8 mouse cellular contexts compared by ENCODE assay signal in the genomic region with DNA sequence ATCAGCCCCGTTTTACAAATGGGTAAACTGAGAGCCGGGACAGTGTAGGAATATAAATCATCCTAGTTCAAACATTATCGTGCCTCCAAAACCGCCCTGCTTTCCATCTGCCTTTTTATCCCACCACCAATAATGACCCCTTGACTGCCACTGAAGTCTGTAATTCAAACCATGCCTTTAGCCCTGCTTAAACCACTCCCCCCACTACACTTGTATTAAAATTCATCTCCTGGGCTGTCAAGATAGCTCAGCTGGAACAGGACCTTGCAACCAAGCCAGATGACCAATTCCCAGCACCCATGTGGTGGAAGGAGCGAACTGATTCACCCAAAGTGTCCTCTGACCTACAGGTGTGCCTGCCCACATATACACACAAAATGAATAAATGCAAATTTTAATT. TPM values are rescaled to one million over a fixed set of nuclear protein-coding genes. Genes with fewer than 3 reads are reported as not detected.
DNase-seq lines count a peak whose midpoint lies in the region; ATAC-seq and TF ChIP-seq lines count a peak whose summit lies in the region.

No protein-coding gene starts in this region.

- DNase-seq in heart, adult 11 months = no peak
- no peak for DNase-seq in G1E (ENCODE audit: low spot score)
- DNase-seq in hindbrain, embryonic 11.5 days (ENCODE audit: low spot score) = no peak
- DNase-seq in left cerebral cortex, postnatal 4 days = no peak
- no peak for DNase-seq in adrenal gland, postnatal 36 days
- no peak for DNase-seq in left cerebral cortex, postnatal 36 days (ENCODE audit: low spot score in 2 of 2)

- no peaks in the 10 kb centered on the region for H3K27me3 ChIP-seq in heart, embryonic 11.5 days (ENCODE audit: control insufficient read depth, insufficient read depth, low read length)
- H3K27me3 ChIP-seq in G1E (ENCODE audit: insufficient read depth, low read length) = 0 out of 2 replicates have a peak, but pooled peaks cover 6% of the 10 kb centered on the region
- H3K27me3 ChIP-seq in hindbrain, embryonic 11.5 days (ENCODE audit: control insufficient read depth, insufficient read depth, low read length) = no peaks in the 10 kb centered on the region

- no peaks in the 10 kb centered on the region for H3K36me3 ChIP-seq in heart, embryonic 11.5 days (ENCODE audit: control insufficient read depth, insufficient read depth, low read length)
- peaks cover 15% of the 10 kb centered on the region for H3K36me3 ChIP-seq in G1E (replicated peaks)
- H3K36me3 ChIP-seq in hindbrain, embryonic 11.5 days (ENCODE audit: control insufficient read depth, insufficient read depth, low read length) = no peaks in the 10 kb centered on the region

- ATAC-seq in heart, embryonic 11.5 days (replicated peaks; ENCODE audit: insufficient number of reproducible peaks, low FRiP score, low TSS enrichment) = 0 out of 2 replicates have a peak, but pooled peaks have one; percentile 7
- no peak for ATAC-seq in G1E (ENCODE audit: extremely low read depth, insufficient number of reproducible peaks, low FRiP score, poor library complexity, severe bottlenecking)
- ATAC-seq in hindbrain, embryonic 11.5 days (ENCODE audit: low FRiP score) = peak; percentile 69
- ATAC-seq in megakaryocyte-erythroid progenitor cell, adult 5-6 weeks (replicated peaks; ENCODE audit: low FRiP score, low TSS enrichment, poor library complexity, severe bottlenecking) = peak; percentile 5; the same call in 1 of the 2 replicates

- no peak overlapping the region for H3K9ac ChIP-seq in heart, embryonic 11.5 days (ENCODE audit: low read depth, low read length)
- H3K9ac ChIP-seq in hindbrain, embryonic 11.5 days (ENCODE audit: low read depth, low read length) = no peak overlapping the region

- no peak overlapping the region for H3K4me2 ChIP-seq in heart, embryonic 11.5 days
- H3K4me2 ChIP-seq in hindbrain, embryonic 11.5 days (replicated peaks; ENCODE audit: low read depth, low read length) = peak overlapping the region; percentile 91; the same call in 1 of the 2 replicates

- no peak for TF ChIP-seq CTCF in G1E (IDR thresholded peaks at IDR 0.05; ENCODE audit: low read depth, low read length)

- peak overlapping the region; percentile 98 for H3K4me3 ChIP-seq in heart, embryonic 11.5 days (ENCODE audit: low read depth, low read length)
- peak overlapping the region; percentile 94 for H3K4me3 ChIP-seq in G1E (ENCODE audit: low read depth, low read length)
- H3K4me3 ChIP-seq in hindbrain, embryonic 11.5 days (ENCODE audit: low read depth, low read length) = peak overlapping the region; percentile 93

- H3K9me3 ChIP-seq in heart, embryonic 11.5 days (replicated peaks; ENCODE audit: control insufficient read depth, low read length) = no peaks in the 10 kb centered on the region
- no peaks in the 10 kb centered on the region for H3K9me3 ChIP-seq in G1E (replicated peaks)
- no peaks in the 10 kb centered on the region for H3K9me3 ChIP-seq in hindbrain, embryonic 11.5 days (ENCODE audit: control insufficient read depth, low read length)

- WGBS in heart, embryonic 11.5 days (ENCODE audit: insufficient replicate concordance) = 24% methylated on average over 5 of the region's 5 CpGs
- WGBS in hindbrain, embryonic 11.5 days = 23% methylated on average over 5 of the region's 5 CpGs

- no peak overlapping the region for H3K27ac ChIP-seq in heart, embryonic 11.5 days (ENCODE audit: low read depth, low read length)
- H3K27ac ChIP-seq in hindbrain, embryonic 11.5 days (ENCODE audit: low read depth, low read length) = no peak overlapping the region

- intact Hi-C loops in left cerebral cortex, postnatal 4 days (cut with DNase I) = no loop called here
- intact Hi-C loops in left cerebral cortex, postnatal 36 days (cut with DNase I) = no loop called here

- H3K4me1 ChIP-seq in heart, embryonic 11.5 days (ENCODE audit: control insufficient read depth, insufficient read depth, low read length) = peaks cover 13% of the 10 kb centered on the region
- peaks cover 22% of the 10 kb centered on the region for H3K4me1 ChIP-seq in G1E (ENCODE audit: insufficient read depth, low read depth, low read length)
- peaks cover 4% of the 10 kb centered on the region; the same call in 1 of the 2 replicates for H3K4me1 ChIP-seq in hindbrain, embryonic 11.5 days (replicated peaks; ENCODE audit: control insufficient read depth, insufficient read depth, low read length)

RNA-seq across cellular contexts. Expression of a gene that starts 0.4 kb away (rescaled TPM):
- polyA plus RNA-seq in heart, embryonic 11.5 days (2014; fragmentation: Nextera tagmentation; extraction: Ambion mirVana) = 10.5 and 12.0 TPM in 2 replicates
- total RNA-seq in G1E (2014; fragmentation: Nextera tagmentation) = 38.8 and 38.9 TPM in 2 replicates
- 27.6 and 34.7 TPM in 2 replicates for total RNA-seq in G1E (2017)
- 4.5 and 7.7 TPM in 2 replicates for polyA plus RNA-seq in G1E (2012)
- polyA plus RNA-seq in hindbrain, embryonic 11.5 days (2014; fragmentation: Nextera tagmentation; extraction: Ambion mirVana) = 10.6 and 15.2 TPM in 2 replicates
- total RNA-seq in megakaryocyte-erythroid progenitor cell, adult 5-6 weeks (2014; fragmentation: Nextera tagmentation) = 37.1 and 58.5 TPM in 2 replicates
- total RNA-seq in megakaryocyte-erythroid progenitor cell, adult 5-6 weeks (2017) = 35.8 and 59.8 TPM in 2 replicates
- total RNA-seq in left cerebral cortex, postnatal 4 days (2021) = 10 to 100 TPM; 50.3 to 51.0 TPM
- total RNA-seq in adrenal gland, postnatal 36 days (2021) = 10 to 100 TPM; 59.1 to 83.2 TPM
- 10 to 100 TPM; 59.2 to 70.4 TPM for total RNA-seq in left cerebral cortex, postnatal 36 days (2021)

RNA-seq across cellular contexts. Expression of a gene that starts 51.5 kb away (rescaled TPM):
- 2.3 and 3.8 TPM in 2 replicates for polyA plus RNA-seq in heart, embryonic 11.5 days (2014; fragmentation: Nextera tagmentation; extraction: Ambion mirVana)
- total RNA-seq in G1E (2014; fragmentation: Nextera tagmentation) (not detected in 2 replicates), G1E (2017) (not detected in 2 replicates)
- polyA plus RNA-seq in G1E (2012) = not detected in 2 replicates
- polyA plus RNA-seq in hindbrain, embryonic 11.5 days (2014; fragmentation: Nextera tagmentation; extraction: Ambion mirVana) = 1.6 and 1.8 TPM in 2 replicates
- total RNA-seq in megakaryocyte-erythroid progenitor cell, adult 5-6 weeks (2014; fragmentation: Nextera tagmentation) = 2.3 and 4.9 TPM in 2 replicates
- 1.9 and 3.7 TPM in 2 replicates for total RNA-seq in megakaryocyte-erythroid progenitor cell, adult 5-6 weeks (2017)
- total RNA-seq in left cerebral cortex, postnatal 4 days (2021) = 1 to 10 TPM; 2.4 to 2.9 TPM
- 1 to 10 TPM; 7.6 to 9.7 TPM for total RNA-seq in adrenal gland, postnatal 36 days (2021)
- 1 to 10 TPM; 2.5 to 2.7 TPM for total RNA-seq in left cerebral cortex, postnatal 36 days (2021)
